Mouse (Mus musculus) intestine, embryonic 15.5 days (tissue): ENCODE data around the gene Men1. TPM values are rescaled to one million over a fixed set of nuclear protein-coding genes. Genes with fewer than 3 reads are reported as not detected.

Experiments
- ATAC-seq: fragments of 200-750 bp; cut with Nextera tagmentation; 2 replicates; pipeline ENCODE4 v1.8.0; 2017; ENCODE audit warnings: moderate TSS enrichment, moderate library complexity
- H3K27ac ChIP-seq: fragments of 300-500 bp; sonication (generic); 2 replicates; pipeline ENCODE4 v1.5.1; 2015; ENCODE audit warnings: mild to moderate bottlenecking, inconsistent platforms
- H3K27me3 ChIP-seq: fragments of 300-500 bp; sonication (generic); replicated peaks from 2 replicates; pipeline ENCODE4 v1.6.1; 2015; ENCODE audit warnings: inconsistent platforms
- H3K36me3 ChIP-seq: fragments of 300-500 bp; sonication (generic); 2 replicates; pipeline ENCODE4 v1.6.1; 2015; ENCODE audit warnings: inconsistent platforms
- H3K4me1 ChIP-seq: fragments of 300-500 bp; sonication (generic); replicated peaks from 2 replicates; pipeline ENCODE4 v1.6.1; 2015; ENCODE audit warnings: inconsistent platforms
- H3K4me2 ChIP-seq: fragments of 300-500 bp; sonication (generic); replicated peaks from 2 replicates; pipeline ENCODE4 v1.6.1; 2015; ENCODE audit warnings: mild to moderate bottlenecking, inconsistent platforms
- H3K4me3 ChIP-seq: fragments of 300-500 bp; sonication (generic); replicated peaks from 2 replicates; pipeline ENCODE4 v1.5.1; 2015; ENCODE audit warnings: inconsistent platforms
- H3K9ac ChIP-seq: fragments of 300-500 bp; sonication (generic); 2 replicates; pipeline ENCODE4 v1.6.1; 2015; ENCODE audit warnings: inconsistent platforms
- H3K9me3 ChIP-seq: fragments of 300-500 bp; sonication (generic); 2 replicates; pipeline ENCODE4 v1.6.1; 2016; ENCODE audit warnings: inconsistent platforms
- WGBS: fragments of 180-500 bp; shearing (Covaris S2); methylation state at CpG from one replicate; pipeline ENCODE4 v1.1.7; 2015; 5-methylcytosine and 5-hydroxymethylcytosine counted together
- polyA plus RNA-seq: library from polyadenylated mRNA; unstranded; fragments of >200 nt; fragmentation: Nextera tagmentation; extraction: Ambion mirVana; gene quantifications from 2 replicates; pipeline ENCODE4 v1.2.1, GENCODE M21; 2015

Men1 gene
- polyA plus RNA-seq, 1 experiment from 2014 or later: 68.8 TPM

DNA sequence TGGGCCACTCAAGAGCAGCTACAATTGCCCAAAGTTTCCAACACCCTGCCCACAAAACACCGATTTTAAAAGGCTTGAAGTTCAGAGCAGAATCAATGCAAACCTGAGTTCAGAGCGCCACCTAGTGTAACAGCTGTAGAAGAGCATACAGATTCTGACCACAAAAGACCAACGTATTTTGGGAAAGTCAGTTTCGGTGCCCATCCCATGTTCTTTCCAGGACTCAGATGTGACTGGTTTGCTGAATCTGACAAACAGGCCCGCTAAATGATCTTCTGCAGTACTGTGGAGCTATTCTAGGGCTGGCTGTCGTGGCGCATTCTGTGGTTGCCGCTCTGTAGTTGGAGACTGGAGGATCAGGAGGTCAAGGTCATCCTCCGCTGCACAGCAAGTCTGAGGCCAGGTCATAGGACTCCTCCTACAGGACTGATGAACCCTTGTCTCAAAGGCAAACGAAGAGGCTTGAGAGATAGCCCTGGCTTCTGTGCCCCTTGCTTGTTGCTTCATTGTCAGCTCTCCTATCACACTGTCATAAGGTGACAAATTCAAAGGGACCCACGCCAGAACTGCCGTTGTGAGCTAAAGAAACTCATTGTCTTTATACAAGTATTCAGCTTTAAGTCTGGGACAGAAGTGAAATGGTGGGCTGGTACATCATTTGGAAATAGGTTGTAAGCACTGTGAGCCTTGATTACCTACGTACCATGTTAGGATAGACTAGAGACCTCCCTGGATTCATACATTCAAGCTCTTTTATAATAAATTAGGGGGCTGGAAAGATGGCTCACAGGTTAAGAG, 2.9 kb upstream of the Men1 start:
- no peak overlapping the region for H3K27ac ChIP-seq
- no peaks in the 10 kb centered on the region for H3K27me3 ChIP-seq
- H3K9me3 ChIP-seq: no peaks in the 10 kb centered on the region
- no peak overlapping the region for H3K4me3 ChIP-seq
- H3K4me2 ChIP-seq: peak overlapping the region; percentile 46
- H3K36me3 ChIP-seq: 0 out of 2 replicates have a peak, but pooled peaks cover under 1% of the 10 kb centered on the region
- no peak for ATAC-seq
- WGBS: 22% methylated on average over 13 of the region's 13 CpGs
- H3K9ac ChIP-seq: peak overlapping the region; percentile 34
- peaks cover 23% of the 10 kb centered on the region for H3K4me1 ChIP-seq

DNA sequence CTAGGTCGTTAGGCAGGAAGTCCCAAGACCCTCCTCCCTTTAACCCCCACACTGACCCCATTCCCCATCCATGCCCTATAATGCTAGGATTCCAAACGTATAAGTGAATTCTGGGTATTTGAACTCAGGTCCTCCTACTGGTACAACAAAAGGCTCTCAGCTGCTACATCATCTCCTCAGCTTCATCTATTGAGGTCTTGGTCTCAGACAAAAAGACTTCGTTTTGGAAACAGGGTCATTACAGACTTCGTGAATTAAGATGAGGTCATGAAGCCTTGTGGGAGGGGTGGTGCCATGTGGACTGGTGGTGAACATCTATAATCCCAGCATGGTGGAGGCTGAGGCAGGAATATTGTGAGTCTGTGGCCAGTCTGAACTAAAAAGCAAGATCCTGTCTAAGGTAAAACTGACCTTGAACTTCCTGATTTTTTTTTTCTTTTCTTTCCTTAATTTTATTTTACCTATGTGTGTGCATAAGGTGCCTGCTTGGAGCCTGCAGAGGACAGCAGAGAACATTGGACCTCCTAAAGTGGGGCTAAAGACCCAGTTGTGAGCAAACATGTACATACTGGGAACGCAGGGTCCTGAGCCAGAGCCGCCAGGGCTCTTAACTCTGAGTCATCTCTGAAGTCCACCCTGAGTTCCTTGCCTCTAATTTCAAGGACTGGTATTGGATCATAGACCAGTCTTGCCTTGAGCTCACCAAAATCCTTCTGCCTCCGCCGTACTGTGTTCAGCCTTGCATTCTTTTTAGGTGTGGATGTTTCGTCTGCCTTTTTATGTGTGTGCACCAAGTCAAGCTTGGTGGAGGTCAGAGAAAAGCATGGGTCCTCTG, 801 bp upstream of the Men1 start:
- 55% methylated on average over 9 of the region's 9 CpGs for WGBS
- peak overlapping the region; percentile 89; the same call in 1 of the 2 replicates for H3K4me3 ChIP-seq

DNA sequence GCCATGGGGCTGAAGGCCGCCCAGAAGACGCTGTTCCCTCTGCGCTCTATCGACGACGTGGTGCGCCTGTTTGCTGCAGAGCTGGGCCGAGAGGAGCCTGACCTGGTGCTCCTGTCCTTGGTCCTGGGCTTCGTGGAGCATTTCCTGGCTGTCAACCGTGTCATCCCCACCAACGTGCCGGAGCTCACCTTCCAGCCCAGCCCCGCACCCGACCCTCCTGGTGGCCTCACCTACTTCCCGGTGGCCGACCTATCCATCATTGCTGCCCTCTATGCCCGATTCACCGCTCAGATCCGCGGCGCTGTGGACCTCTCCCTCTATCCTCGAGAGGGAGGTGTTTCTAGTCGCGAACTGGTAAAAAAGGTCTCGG, 664 bp downstream of the Men1 start:
- peak; percentile 37 for ATAC-seq

More for the DNA sequence above, 801 bp upstream of the Men1 start:
- no peaks in the 10 kb centered on the region for H3K27me3 ChIP-seq
- peak overlapping the region; percentile 76 for H3K4me2 ChIP-seq
- H3K36me3 ChIP-seq: peaks cover 20% of the 10 kb centered on the region
- H3K4me1 ChIP-seq: peaks cover 27% of the 10 kb centered on the region
- peak overlapping the region; percentile 80 for H3K27ac ChIP-seq
- peak overlapping the region; percentile 27 for H3K9ac ChIP-seq
- ATAC-seq: peak; percentile 26
- H3K9me3 ChIP-seq: no peaks in the 10 kb centered on the region

DNA sequence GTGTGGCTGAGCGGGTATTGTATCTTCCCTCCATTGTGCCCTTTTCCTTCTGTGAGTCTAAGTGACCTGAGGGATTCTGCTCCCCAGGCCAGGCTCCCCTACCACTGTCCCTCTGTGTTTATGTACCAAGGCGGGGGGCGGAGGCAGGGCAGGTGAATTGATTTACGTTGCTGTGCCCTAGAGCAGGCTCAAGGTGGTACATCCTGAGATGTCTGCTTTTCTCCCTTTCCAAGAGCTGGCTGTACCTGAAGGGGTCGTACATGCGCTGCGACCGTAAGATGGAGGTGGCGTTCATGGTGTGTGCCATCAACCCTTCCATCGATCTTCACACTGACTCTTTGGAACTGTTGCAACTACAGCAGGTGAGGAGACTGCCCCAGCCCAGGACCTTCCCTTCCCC, 2.1 kb downstream of the Men1 start:
- peak overlapping the region; percentile 76 for H3K4me2 ChIP-seq
- H3K36me3 ChIP-seq: peaks cover 32% of the 10 kb centered on the region
- 89% methylated on average over 10 of the region's 10 CpGs for WGBS
- no peaks in the 10 kb centered on the region for H3K9me3 ChIP-seq
- H3K4me3 ChIP-seq: peak overlapping the region; percentile 89; the same call in 1 of the 2 replicates
- peak overlapping the region; percentile 91; the same call in 1 of the 2 replicates for H3K9ac ChIP-seq
- H3K4me1 ChIP-seq: peaks cover 41% of the 10 kb centered on the region
- H3K27me3 ChIP-seq: no peaks in the 10 kb centered on the region
- no peak overlapping the region for H3K27ac ChIP-seq
- ATAC-seq: no peak

More for the DNA sequence above, 664 bp downstream of the Men1 start:
- Histone ChIP-seq H3K9me3 (no peaks in the 10 kb centered on the region), H3K36me3 (peaks cover 32% of the 10 kb centered on the region), H3K27me3 (no peaks in the 10 kb centered on the region), H3K4me3 (peak overlapping the region; percentile 89), H3K4me1 (peaks cover 35% of the 10 kb centered on the region), H3K9ac (peak overlapping the region; percentile 91), H3K4me2 (peak overlapping the region; percentile 76), H3K27ac (peak overlapping the region; percentile 78)
- under 1% methylated on average over 25 of the region's 25 CpGs for WGBS

DNA sequence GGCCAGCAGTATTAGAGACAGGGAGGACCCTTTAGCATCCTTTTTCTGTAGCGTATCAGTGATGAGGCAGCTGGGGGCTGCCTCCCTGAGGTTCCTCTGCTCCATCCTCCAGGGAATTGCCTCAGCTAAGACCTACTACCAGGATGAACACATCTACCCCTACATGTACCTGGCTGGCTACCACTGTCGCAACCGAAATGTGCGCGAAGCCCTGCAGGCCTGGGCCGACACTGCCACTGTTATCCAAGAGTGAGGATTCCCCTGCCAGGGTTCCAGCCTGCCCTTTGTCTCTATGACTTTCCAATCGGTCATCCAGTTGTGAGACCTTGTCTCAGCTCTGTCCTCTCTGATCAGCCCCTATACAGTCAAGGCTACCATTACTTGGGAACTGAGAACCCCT, 3.4 kb downstream of the Men1 start:
- WGBS: 96% methylated on average over 7 of the region's 7 CpGs
- Histone ChIP-seq H3K27ac (no peak overlapping the region), H3K4me3 (no peak overlapping the region; the same call in 1 of the 2 replicates), H3K27me3 (no peaks in the 10 kb centered on the region), H3K4me2 (no peak overlapping the region), H3K4me1 (peaks cover 42% of the 10 kb centered on the region), H3K9ac (no peak overlapping the region), H3K9me3 (no peaks in the 10 kb centered on the region), H3K36me3 (peaks cover 32% of the 10 kb centered on the region)
- no peak for ATAC-seq

DNA sequence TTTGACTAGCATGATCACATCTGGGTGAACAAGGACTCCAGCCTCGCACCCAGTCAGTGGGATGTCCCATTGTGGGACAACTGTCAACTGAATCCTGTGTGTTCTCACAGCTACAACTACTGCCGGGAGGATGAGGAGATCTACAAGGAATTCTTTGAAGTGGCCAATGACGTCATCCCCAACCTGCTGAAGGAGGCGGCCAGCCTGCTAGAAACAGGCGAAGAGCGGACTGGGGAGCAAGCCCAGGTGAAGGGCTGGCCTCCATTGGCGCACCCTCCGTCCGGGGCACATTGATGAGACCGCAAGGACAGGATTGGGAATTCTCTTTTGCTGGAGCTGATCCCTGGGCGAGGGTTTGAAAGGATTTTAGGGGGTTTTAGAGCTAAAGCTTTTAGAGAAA, 3.9 kb downstream of the Men1 start:
- no peak overlapping the region for H3K4me3 ChIP-seq
- H3K9me3 ChIP-seq: no peaks in the 10 kb centered on the region
- H3K9ac ChIP-seq: no peak overlapping the region
- no peak for ATAC-seq
- no peak overlapping the region for H3K4me2 ChIP-seq
- peaks cover 32% of the 10 kb centered on the region for H3K36me3 ChIP-seq
- 89% methylated on average over 11 of the region's 11 CpGs for WGBS
- H3K4me1 ChIP-seq: peaks cover 42% of the 10 kb centered on the region
- H3K27ac ChIP-seq: no peak overlapping the region
- H3K27me3 ChIP-seq: no peaks in the 10 kb centered on the region

DNA sequence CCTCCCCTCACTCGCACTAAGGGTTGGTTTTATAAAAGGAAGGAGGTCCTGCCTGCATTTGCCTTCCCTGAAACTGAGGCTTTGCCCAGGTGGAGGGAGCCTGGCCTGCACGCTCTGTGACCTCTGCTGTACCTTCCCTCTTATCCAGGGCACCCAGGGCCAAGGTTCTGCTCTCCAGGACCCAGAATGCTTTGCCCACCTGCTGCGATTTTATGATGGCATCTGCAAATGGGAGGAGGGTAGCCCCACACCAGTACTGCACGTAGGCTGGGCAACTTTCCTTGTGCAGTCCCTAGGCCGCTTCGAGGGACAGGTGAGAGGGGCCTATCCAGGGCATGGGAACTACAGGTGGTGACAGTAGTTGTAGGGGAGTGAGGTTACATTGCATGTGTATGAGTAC, 4.4 kb downstream of the Men1 start:
- Histone ChIP-seq H3K9me3 (no peaks in the 10 kb centered on the region), H3K27me3 (no peaks in the 10 kb centered on the region), H3K4me2 (no peak overlapping the region), H3K27ac (no peak overlapping the region), H3K4me3 (no peak overlapping the region), H3K36me3 (peaks cover 36% of the 10 kb centered on the region), H3K4me1 (peaks cover 37% of the 10 kb centered on the region), H3K9ac (no peak overlapping the region)
- ATAC-seq: no peak
- WGBS: 92% methylated on average over 6 of the region's 6 CpGs

DNA sequence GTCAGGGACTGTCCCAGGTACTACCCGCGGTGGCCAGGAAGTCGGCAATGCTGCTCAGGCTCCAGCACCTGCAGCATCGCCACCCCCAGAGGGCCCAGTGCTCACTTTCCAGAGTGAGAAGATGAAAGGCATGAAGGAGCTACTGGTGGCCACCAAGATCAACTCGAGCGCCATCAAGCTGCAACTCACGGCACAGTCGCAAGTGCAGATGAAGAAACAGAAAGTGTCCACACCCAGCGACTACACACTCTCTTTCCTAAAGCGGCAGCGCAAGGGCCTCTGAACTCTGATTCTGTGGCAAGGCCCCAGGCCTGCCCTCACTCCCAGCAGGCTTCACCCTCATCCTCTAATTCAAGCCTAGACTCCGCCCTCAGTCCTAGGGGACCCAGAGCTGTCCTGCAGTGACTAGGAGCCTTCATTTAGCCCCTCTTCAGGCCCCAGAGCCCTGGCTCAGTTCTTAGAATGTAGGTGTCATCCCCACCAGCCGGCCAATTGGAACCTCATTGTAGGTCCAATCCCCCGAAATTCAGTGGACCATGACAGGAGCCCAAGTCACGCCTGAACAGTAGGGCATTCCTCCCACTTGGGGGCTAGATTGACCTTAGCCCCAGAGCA, 5.2 kb downstream of the Men1 start:
- 0 out of 2 replicates have a peak, but pooled peaks have one; percentile 7 for ATAC-seq
- H3K9ac ChIP-seq: no peak overlapping the region
- no peak overlapping the region for H3K4me3 ChIP-seq
- peak overlapping the region; percentile 92 for H3K4me2 ChIP-seq
- WGBS: 68% methylated on average over 15 of the region's 15 CpGs
- peaks cover 38% of the 10 kb centered on the region for H3K36me3 ChIP-seq
- H3K9me3 ChIP-seq: no peaks in the 10 kb centered on the region
- H3K27ac ChIP-seq: 0 out of 2 replicates have a peak overlapping the region, but pooled peaks have one; percentile 20
- H3K4me1 ChIP-seq: peaks cover 36% of the 10 kb centered on the region
- no peaks in the 10 kb centered on the region for H3K27me3 ChIP-seq

DNA sequence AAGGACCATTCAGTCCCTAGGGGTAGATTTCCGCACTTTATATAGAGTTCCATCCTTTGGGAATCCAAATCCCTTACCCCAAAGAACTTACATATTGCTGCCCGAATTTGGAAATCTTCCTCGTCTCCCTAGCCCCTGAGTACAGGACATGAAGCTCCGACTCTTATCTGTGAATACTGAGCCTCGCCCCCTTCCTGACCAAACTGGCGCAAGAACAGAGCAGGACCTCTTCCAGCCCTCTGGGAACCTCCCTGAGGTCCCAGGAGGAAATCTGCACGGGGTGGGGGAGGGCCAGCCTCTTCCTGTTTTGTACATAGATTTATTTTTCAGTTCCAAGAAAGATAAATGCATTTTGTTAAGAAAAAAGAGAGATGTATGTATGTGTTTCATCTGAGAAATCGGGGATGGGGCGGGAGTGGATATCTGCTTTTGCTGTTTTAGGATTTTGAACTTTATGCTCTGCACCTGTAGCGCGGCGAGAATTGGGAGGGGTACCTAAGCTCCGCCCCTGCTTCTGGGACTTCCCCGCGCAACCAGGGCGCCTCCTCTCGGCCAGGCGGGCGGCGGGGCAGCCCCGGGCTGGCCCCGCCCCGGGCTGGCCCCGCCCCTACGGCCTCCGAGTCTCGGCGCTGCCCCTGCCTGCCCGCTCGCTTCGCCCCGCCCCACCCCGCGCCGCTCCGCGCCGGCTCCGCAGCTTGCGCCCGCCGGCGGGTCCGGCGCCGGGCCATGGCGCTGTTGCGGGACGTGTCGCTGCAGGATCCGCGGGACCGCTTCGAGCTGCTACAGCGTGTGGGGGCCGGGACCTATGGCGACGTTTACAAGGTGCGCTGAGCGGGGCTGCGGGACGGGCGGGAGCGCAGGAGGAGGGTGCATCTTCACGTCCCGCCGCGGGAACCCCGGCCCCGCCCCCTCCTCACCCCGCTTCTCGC, 6.0 kb downstream of the Men1 start, which contains the start of gene Map4k2:
Map4k2 (plus strand) TSS at position 612 of the 929 bp plus-strand sequence.
- Histone ChIP-seq H3K27me3 (no peaks in the 10 kb centered on the region), H3K4me1 (peaks cover 35% of the 10 kb centered on the region), H3K4me2 (peak within 1 kb of the TSS; percentile 92), H3K9ac (peak within 1 kb of the TSS; percentile 78), H3K27ac (peak within 1 kb of the TSS; percentile 39; the same call in 1 of the 2 replicates), H3K4me3 (peak within 1 kb of the TSS; percentile 73), H3K36me3 (peaks cover 43% of the 10 kb centered on the region), H3K9me3 (no peaks in the 10 kb centered on the region)
- ATAC-seq: peak; percentile 91
- 4% methylated on average over 72 of the region's 72 CpGs for WGBS

DNA sequence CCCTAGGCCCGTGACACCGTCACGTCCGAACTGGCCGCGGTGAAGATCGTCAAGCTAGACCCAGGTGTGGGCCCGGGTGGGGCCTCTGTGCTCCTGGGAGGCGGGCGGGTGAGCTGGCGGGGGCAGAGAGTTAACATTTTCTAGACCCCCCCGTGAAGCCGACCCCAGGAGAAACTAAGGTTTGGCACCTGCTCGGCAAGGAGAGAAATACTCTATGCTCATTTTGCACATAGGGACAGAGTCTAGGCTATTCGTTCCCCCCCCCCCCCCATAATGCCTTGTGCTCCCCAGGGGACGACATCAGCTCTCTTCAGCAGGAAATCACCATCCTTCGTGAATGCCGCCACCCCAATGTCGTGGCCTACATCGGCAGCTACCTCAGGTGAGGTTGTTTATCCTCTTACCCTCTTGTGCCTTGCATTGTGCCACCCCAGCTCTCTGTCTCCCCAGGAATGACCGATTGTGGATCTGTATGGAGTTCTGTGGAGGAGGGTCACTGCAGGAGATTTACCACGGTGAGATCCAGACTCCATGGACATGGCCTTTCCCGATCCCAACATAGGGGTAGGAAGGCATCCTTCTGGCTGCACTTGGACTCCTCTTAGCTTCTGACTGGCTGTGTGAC, 6.8 kb downstream of the Men1 start:
- H3K9ac ChIP-seq: peak overlapping the region; percentile 78
- ATAC-seq: peak; percentile 5; the same call in 1 of the 2 replicates
- peaks cover 45% of the 10 kb centered on the region for H3K36me3 ChIP-seq
- no peaks in the 10 kb centered on the region for H3K27me3 ChIP-seq
- H3K4me1 ChIP-seq: peaks cover 28% of the 10 kb centered on the region
- WGBS: 11% methylated on average over 23 of the region's 23 CpGs
- 0 out of 2 replicates have a peak overlapping the region, but pooled peaks have one; percentile 39 for H3K27ac ChIP-seq
- no peaks in the 10 kb centered on the region for H3K9me3 ChIP-seq
- H3K4me2 ChIP-seq: peak overlapping the region; percentile 92
- H3K4me3 ChIP-seq: peak overlapping the region; percentile 73
